Mouse (Mus musculus): ENCODE measurements at regions not wholly inside any gene's neighbourhood (a gene's known extent, or its start where the extent isn't known, plus 50 kb on each side); places are given as distances from the start of the nearest gene placed in this dataset.

- Histone ChIP-seq H3K4me2 (no peak overlapping the region), H3K27ac (no peak overlapping the region), H3K36me3 (no peaks in the 10 kb centered on the region), H3K27me3 (no peaks in the 10 kb centered on the region), H3K9ac (replicated peaks) (no peak overlapping the region), H3K9me3 (no peaks in the 10 kb centered on the region), H3K4me3 (replicated peaks) (no peak overlapping the region), H3K4me1 (replicated peaks) (no peaks in the 10 kb centered on the region)
- ATAC-seq (ENCODE audit: insufficient number of reproducible peaks, insufficient read depth, low FRiP score, low TSS enrichment, low read depth): no peak
- WGBS: 58% methylated on average over 6 of the region's 6 CpGs
Measured at GRCm38 (mm10) chr14:106052585-106053551, 53.1 kb upstream of the Trim52 start.

Data from limb, embryonic 12.5 days (tissue).